Mouse (Mus musculus): ENCODE results near the gene Gm9040.
"Not testable (repeated sequence)": the region's sequence is repeated elsewhere in the genome, so short reads cannot be mapped to it uniquely, and the experiment has no call there.

GRCm38 (mm10) chr10:118302133-118302532, 24.6 kb downstream of the Gm9040 start:
- not testable (repeated sequence) for TF ChIP-seq POLR2A (IDR thresholded peaks at IDR 0.05; ENCODE audit: insufficient read length, low read depth); SRF (IDR thresholded peaks at IDR 0.05; ENCODE audit: control insufficient read depth, insufficient read length, low read depth); MAX (IDR thresholded peaks at IDR 0.05; ENCODE audit: low read depth); REST (IDR thresholded peaks at IDR 0.05; ENCODE audit: insufficient read depth, insufficient read length)

Data from myocyte (in vitro differentiated cells).